Mouse (Mus musculus) retina, postnatal 7 days (tissue): Measurements from ENCODE around the gene Klk1b16.
"Not testable (repeated sequence)": the region's sequence is repeated elsewhere in the genome, so short reads cannot be mapped to it uniquely, and the experiment has no call there.

Source experiments
- DNase-seq: peaks from one replicate; pipeline ENCODE4 v3.0.0-alpha.2; 2012; ENCODE audit warnings: low read depth, low spot score

Gene Klk1b16

GRCm38 (mm10) chr7:44136467-44136866, at the start of gene Klk1b16:
TSS of gene Klk1b16 (plus strand) at chr7:44136767.
- DNase-seq, result no peak

DNA sequence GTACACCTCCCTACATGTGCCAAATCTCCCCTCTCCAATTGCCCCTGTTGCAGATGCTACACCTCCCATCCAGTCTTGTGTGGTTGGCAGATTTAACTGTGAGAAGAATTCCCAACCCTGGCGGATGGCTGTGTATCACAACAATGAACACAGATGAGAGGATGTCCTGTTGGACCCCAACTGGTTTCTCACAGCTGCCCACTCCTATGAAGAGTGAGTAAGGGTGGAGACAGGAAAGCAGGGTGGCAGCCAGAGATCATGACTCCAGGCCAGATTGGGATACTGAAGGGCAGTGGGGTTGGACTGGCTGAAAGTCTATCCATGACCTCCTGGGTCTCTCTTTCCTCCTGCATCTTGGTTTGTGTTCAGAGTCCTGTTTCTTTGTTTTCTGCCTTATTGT, 40.5 kb upstream of the Klk1b16 start:
- no peak for DNase-seq

GRCm38 (mm10) chr7:44102028-44102427, 34.5 kb upstream of the Klk1b16 start, which contains the start of gene Klk1b21:
TSS of gene Klk1b21 (plus strand) at chr7:44102328.
- DNase-seq, result not testable (repeated sequence)

DNA sequence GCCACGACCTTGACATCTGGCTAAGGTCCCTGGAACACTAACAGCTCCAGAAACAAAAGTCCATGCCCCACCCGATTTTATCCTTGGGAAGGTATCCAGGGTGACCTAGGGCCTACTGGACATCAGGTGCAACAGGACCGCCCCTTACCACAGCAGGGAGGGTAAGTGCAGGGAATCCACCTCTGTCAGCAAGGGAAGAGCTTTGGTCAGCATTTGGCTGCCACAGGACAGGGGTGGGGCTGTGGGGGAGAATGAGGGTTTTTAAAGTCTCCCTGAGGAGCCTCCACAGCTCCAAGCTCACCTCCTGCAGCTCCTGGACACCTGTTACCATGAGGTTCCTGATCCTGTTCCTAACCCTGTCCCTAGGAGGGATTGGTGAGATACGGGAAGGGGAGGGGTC, 24.2 kb upstream of the Klk1b16 start, which contains the start of gene Klk1b22:
Gene Klk1b22, plus strand, starts transcription at position 301 of the 400 bp plus-strand sequence.
- DNase-seq, result no peak

DNA sequence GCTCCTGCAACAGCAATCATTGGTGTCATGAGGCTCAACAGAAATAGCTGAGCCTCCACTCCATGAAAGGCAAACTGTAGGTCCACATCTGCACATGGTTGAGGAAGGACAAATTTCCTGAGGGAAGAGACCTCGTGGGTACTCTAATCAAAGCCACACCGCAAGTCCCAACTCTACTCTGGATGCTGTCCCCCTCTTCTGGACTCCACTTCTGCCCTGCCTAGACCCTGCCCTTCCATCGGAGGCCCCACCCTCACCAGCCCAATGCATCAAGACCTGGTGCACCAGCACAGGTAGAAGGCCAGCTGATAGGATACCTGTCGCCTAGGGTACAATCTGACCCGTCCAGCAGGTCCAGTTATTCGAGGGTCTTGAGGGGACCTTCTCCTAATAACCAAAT, 13.1 kb upstream of the Klk1b16 start:
- DNase-seq, result no peak

GRCm38 (mm10) chr7:44179299-44180045, 42.9 kb downstream of the Klk1b16 start:
- no peak for DNase-seq

- DNase-seq, result not testable (repeated sequence)
Observed at GRCm38 (mm10) chr7:44186516-44186915, 49.9 kb downstream of the Klk1b16 start.

DNA sequence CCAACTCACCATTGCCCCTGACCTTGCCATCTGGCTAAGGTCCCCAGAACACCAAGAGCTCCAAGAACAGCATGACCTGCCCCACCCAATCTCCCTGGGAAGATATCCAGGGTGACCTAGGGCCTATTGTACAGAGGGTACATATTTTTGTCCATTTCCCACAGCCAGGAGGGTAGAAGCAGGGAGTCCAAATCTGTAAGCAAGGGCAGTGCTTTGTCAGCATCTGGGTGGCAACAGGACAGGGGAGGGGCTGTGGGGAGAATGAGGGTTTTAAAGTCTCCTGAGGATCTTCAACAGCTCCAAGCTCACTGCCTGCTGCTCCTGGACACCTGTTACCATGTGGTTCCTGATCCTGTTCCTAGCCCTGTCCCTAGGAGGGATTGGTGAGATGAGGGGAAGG, 51.4 kb downstream of the Klk1b16 start, which contains the start of gene Klk1b24:
Gene Klk1b24, plus strand, starts transcription at position 301 of the 400 bp plus-strand sequence.
- not testable (repeated sequence) for DNase-seq
